Mouse (Mus musculus): Measurements from ENCODE around the gene Eif3a. TPM values are rescaled to one million over a fixed set of nuclear protein-coding genes. Genes with fewer than 3 reads are reported as not detected.

Gene Eif3a
- polyA plus RNA-seq (2014; fragmentation: Illumina TruSeq; extraction: RNeasy Lipid Tissue Mini Kit (QIAGEN cat#74804); ENCODE audit: low read depth, low replicate concordance), result 92.8 TPM

GRCm38 (mm10) chr19:60790551-60791161 is at the start of gene Eif3a:
Gene Eif3a, minus strand, starts transcription at chr19:60790658.

GRCm38 (mm10) chr19:60811098-60812035 is 20.9 kb upstream of the Eif3a start, which contains the start of gene Fam45a:
Gene Fam45a, plus strand, starts transcription at chr19:60811585.

GRCm38 (mm10) chr19:60755438-60756191 is 34.8 kb downstream of the Eif3a start, which contains the start of gene Nanos1:
Gene Nanos1, plus strand, starts transcription at chr19:60755987.

Other genes starting within 250 kb of the Eif3a start
- 56.9 TPM for gene Cacul1, start 209.6 kb downstream of the Eif3a start, polyA plus RNA-seq (2014; fragmentation: Illumina TruSeq; extraction: RNeasy Lipid Tissue Mini Kit (QIAGEN cat#74804); ENCODE audit: low read depth, low replicate concordance)
- not detected for gene Nanos1, start 34.7 kb downstream of the Eif3a start, polyA plus RNA-seq (2014; fragmentation: Illumina TruSeq; extraction: RNeasy Lipid Tissue Mini Kit (QIAGEN cat#74804); ENCODE audit: low read depth, low replicate concordance)
- gene Fam45a, start 20.9 kb upstream of the Eif3a start, polyA plus RNA-seq (2014; fragmentation: Illumina TruSeq; extraction: RNeasy Lipid Tissue Mini Kit (QIAGEN cat#74804); ENCODE audit: low read depth, low replicate concordance), result 54.1 TPM
- 0.45 TPM for gene Sfxn4, start 70.8 kb upstream of the Eif3a start, polyA plus RNA-seq (2014; fragmentation: Illumina TruSeq; extraction: RNeasy Lipid Tissue Mini Kit (QIAGEN cat#74804); ENCODE audit: low read depth, low replicate concordance)
- 163 TPM for gene Prdx3, start 83.9 kb upstream of the Eif3a start, polyA plus RNA-seq (2014; fragmentation: Illumina TruSeq; extraction: RNeasy Lipid Tissue Mini Kit (QIAGEN cat#74804); ENCODE audit: low read depth, low replicate concordance)
- 4.7 TPM for gene Grk5, start 99.1 kb upstream of the Eif3a start, polyA plus RNA-seq (2014; fragmentation: Illumina TruSeq; extraction: RNeasy Lipid Tissue Mini Kit (QIAGEN cat#74804); ENCODE audit: low read depth, low replicate concordance)

Measured in liver, adult 10 weeks (tissue).